Mouse (Mus musculus): ENCODE measurements around the gene Disc1. TPM values are rescaled to one million over a fixed set of nuclear protein-coding genes. Genes with fewer than 3 reads are reported as not detected.

Disc1 gene
- polyA plus RNA-seq, 1 experiment, result 1.5 TPM

DNA sequence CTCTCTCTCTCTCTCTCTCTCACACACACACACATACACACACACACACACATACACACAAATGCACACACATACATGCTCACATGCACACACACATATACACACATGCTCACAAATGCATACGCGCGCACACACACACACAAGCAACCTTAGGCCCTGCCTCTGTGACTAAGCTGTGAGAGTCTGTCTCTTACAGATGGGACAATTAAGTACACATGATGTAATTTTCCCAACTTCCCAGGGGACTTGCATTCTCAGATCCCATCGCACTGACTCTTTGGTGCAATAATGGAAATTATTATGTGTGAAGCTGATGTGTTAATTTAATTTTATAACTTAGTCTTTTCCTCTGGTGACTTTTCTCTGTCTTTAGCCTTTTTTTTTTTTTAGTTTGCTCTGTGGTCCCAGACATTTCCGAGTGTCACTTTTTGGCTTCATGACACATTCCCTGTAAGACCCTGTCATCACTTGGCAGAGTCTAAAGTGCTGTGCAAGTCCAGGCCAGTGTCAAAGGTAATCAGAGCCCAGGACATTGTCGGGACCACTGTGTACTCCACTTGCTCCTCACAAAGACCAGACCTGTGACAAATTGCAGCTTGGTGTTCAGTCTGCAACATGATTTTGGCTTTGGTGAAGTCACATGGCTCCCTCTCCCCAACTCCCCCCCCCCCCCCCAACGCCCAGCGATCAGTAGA lies 205.0 kb downstream of the Disc1 start:
- WGBS, result 70% methylated on average over 8 of the region's 8 CpGs

DNA sequence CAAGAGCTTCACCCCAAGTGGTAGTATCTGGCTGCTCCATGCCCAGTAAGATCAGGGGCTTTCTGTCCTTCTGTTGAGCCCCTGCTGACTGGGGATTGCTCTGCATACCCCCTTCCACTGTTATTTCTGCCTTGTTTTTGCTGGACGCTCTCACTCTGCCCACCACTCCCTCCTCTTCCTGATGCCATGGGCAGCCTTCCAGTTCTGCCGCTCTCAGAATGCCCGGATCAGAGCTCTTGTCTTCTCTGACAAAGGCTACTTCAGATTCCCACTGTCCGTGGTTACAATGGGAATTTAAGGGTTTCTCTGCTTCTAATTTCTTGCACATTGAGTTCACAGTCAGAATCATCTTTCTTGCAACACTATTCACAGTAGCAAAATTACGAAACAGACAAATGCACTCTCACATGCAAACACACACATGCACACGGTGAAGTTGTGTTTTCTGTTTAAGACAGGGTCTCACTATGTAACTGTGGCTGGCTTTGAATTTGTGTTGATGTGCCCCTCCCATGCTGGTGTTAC lies 214.2 kb downstream of the Disc1 start:
- 65% methylated on average over 6 of the region's 6 CpGs for WGBS
- no peak overlapping the region for H3K27ac ChIP-seq (ENCODE audit: control insufficient read depth, insufficient read depth, low read depth, low read length, poor library complexity)
- TF ChIP-seq POLR2A (IDR thresholded peaks at IDR 0.05; ENCODE audit: borderline replicate concordance, control insufficient read depth, low read depth, low read length) (no peak), CTCF (IDR thresholded peaks at IDR 0.05; ENCODE audit: control insufficient read depth, insufficient read depth, low read length) (no peak)

More for the DNA sequence above, 205.0 kb downstream of the Disc1 start:
- no peak for TF ChIP-seq CTCF (IDR thresholded peaks at IDR 0.05; ENCODE audit: control insufficient read depth, insufficient read depth, low read length)
- TF ChIP-seq POLR2A (IDR thresholded peaks at IDR 0.05; ENCODE audit: borderline replicate concordance, control insufficient read depth, low read depth, low read length), result no peak
- no peak overlapping the region for H3K4me3 ChIP-seq (replicated peaks; ENCODE audit: control insufficient read depth, low read depth, low read length)
- H3K27ac ChIP-seq (ENCODE audit: control insufficient read depth, insufficient read depth, low read depth, low read length, poor library complexity), result no peak overlapping the region
- H3K4me1 ChIP-seq (ENCODE audit: control insufficient read depth, insufficient read depth, low read length), result no peaks in the 10 kb centered on the region

DNA sequence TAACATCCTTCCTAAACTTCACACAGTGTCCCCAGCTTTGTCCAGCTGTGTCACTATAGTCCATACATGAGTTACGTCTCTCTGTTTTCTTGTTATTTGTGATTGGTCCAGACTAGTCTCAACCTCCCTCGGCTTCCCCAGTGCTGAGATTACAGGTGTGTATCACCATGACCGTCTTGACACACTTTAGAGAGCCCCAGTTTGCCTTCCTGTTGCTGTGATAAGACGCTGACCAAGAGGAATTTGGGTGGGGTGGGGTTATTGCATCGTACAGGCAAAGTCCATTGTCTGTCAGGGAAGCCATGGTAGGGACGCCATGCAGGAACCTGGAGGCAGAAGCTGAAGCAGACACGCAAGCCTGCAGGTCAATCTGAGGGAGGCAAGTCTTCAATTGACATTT lies 216.3 kb downstream of the Disc1 start:
- Histone ChIP-seq H3K4me1 (ENCODE audit: control insufficient read depth, insufficient read depth, low read length) (no peaks in the 10 kb centered on the region), H3K4me3 (replicated peaks; ENCODE audit: control insufficient read depth, low read depth, low read length) (no peak overlapping the region), H3K27ac (ENCODE audit: control insufficient read depth, insufficient read depth, low read depth, low read length, poor library complexity) (no peak overlapping the region)
- WGBS, result 67% methylated on average over 7 of the region's 7 CpGs
- TF ChIP-seq CTCF (IDR thresholded peaks at IDR 0.05; ENCODE audit: control insufficient read depth, insufficient read depth, low read length), result no peak

More for the DNA sequence above, 214.2 kb downstream of the Disc1 start:
- no peak overlapping the region for H3K4me3 ChIP-seq (replicated peaks; ENCODE audit: control insufficient read depth, low read depth, low read length)
- no peaks in the 10 kb centered on the region for H3K4me1 ChIP-seq (ENCODE audit: control insufficient read depth, insufficient read depth, low read length)

DNA sequence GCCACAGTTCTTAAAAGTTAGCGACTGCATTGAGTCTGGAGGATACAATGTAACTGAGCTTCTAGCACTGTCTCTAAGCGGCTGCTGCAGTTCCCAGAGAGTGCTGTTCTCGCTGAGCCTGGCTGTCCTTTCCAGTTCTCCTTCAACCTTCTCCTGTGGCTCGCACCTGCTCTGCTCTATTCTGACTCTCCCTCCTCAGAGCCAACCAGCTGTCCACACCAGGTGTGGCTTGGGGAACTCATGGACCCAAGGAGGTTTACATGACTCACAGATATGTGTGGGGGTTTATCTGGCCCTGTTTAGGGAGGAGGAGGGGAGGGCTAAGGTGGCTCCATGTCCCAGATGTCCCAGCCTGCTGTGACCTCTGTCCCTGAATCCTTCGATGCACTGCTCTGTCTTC lies 217.4 kb downstream of the Disc1 start:
- H3K27ac ChIP-seq (ENCODE audit: control insufficient read depth, insufficient read depth, low read depth, low read length, poor library complexity), result no peak overlapping the region
- H3K4me3 ChIP-seq (replicated peaks; ENCODE audit: control insufficient read depth, low read depth, low read length), result no peak overlapping the region
- WGBS, result 76% methylated on average over 5 of the region's 5 CpGs
- no peaks in the 10 kb centered on the region for H3K4me1 ChIP-seq (ENCODE audit: control insufficient read depth, insufficient read depth, low read length)
- TF ChIP-seq CTCF (IDR thresholded peaks at IDR 0.05; ENCODE audit: control insufficient read depth, insufficient read depth, low read length) (no peak), POLR2A (IDR thresholded peaks at IDR 0.05; ENCODE audit: borderline replicate concordance, control insufficient read depth, low read depth, low read length) (no peak)

GRCm38 (mm10) chr8:125272089-125272866 lies 218.3 kb downstream of the Disc1 start:
- no peak for TF ChIP-seq POLR2A (IDR thresholded peaks at IDR 0.05; ENCODE audit: borderline replicate concordance, control insufficient read depth, low read depth, low read length)
- no peak for TF ChIP-seq CTCF (IDR thresholded peaks at IDR 0.05; ENCODE audit: control insufficient read depth, insufficient read depth, low read length)
- H3K4me3 ChIP-seq (replicated peaks; ENCODE audit: control insufficient read depth, low read depth, low read length), result no peak overlapping the region
- H3K4me1 ChIP-seq (ENCODE audit: control insufficient read depth, insufficient read depth, low read length), result no peaks in the 10 kb centered on the region
- H3K27ac ChIP-seq (ENCODE audit: control insufficient read depth, insufficient read depth, low read depth, low read length, poor library complexity), result no peak overlapping the region
- WGBS, result 63% methylated on average over 13 of the region's 13 CpGs

- WGBS, result 71% methylated on average over 11 of the region's 11 CpGs
- Histone ChIP-seq H3K4me3 (replicated peaks; ENCODE audit: control insufficient read depth, low read depth, low read length) (no peak overlapping the region), H3K4me1 (ENCODE audit: control insufficient read depth, insufficient read depth, low read length) (no peaks in the 10 kb centered on the region), H3K27ac (ENCODE audit: control insufficient read depth, insufficient read depth, low read depth, low read length, poor library complexity) (no peak overlapping the region)
- no peak for TF ChIP-seq CTCF (IDR thresholded peaks at IDR 0.05; ENCODE audit: control insufficient read depth, insufficient read depth, low read length)
- no peak for TF ChIP-seq POLR2A (IDR thresholded peaks at IDR 0.05; ENCODE audit: borderline replicate concordance, control insufficient read depth, low read depth, low read length)
Observed at GRCm38 (mm10) chr8:125277071-125277682, 223.2 kb downstream of the Disc1 start.

DNA sequence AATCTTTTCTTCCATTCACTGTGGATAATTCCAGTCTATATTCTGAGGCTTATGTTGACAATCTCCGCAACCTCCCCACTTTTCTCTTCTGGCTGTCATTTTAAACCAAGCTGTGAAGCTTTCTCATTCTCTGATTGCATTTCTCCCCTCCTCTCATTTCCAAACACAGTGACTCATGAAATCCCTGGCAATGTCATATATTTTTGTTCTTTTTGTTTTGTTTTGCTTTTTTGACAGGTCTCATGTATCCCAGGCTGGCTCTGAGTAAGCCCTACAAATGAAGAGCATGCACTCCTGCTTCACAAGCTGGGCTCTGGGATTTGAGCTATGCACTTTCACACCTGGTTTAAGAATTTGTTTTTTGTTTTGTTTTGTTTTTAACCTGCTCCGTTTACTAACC lies 225.2 kb downstream of the Disc1 start:
- H3K4me1 ChIP-seq (ENCODE audit: control insufficient read depth, insufficient read depth, low read length), result no peaks in the 10 kb centered on the region
- no peak for TF ChIP-seq CTCF (IDR thresholded peaks at IDR 0.05; ENCODE audit: control insufficient read depth, insufficient read depth, low read length)
- TF ChIP-seq POLR2A (IDR thresholded peaks at IDR 0.05; ENCODE audit: borderline replicate concordance, control insufficient read depth, low read depth, low read length), result no peak
- WGBS, result 79% methylated on average over 2 of the region's 2 CpGs
- H3K27ac ChIP-seq (ENCODE audit: control insufficient read depth, insufficient read depth, low read depth, low read length, poor library complexity), result no peak overlapping the region
- H3K4me3 ChIP-seq (replicated peaks; ENCODE audit: control insufficient read depth, low read depth, low read length), result no peak overlapping the region

DNA sequence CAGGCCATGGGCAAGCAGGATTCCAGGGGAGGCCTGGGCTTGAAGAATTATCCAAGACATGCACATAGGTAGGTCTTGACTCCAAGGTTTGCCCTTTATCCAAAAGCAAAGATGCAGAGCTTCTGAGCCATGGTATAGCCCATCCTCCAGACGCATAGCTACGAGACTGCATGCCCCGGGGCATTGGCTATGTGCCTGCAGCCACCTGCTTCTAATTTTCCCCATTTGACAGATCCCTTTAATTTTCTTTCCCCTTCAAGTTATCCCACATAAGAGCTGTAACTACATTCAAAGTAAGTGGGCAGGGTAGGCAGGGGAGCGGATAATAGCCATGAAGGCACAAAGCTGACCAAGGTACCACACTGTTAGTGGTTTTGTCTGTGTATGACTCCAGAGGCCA lies 225.9 kb downstream of the Disc1 start:
- Histone ChIP-seq H3K4me3 (replicated peaks; ENCODE audit: control insufficient read depth, low read depth, low read length) (no peak overlapping the region), H3K4me1 (ENCODE audit: control insufficient read depth, insufficient read depth, low read length) (no peaks in the 10 kb centered on the region), H3K27ac (ENCODE audit: control insufficient read depth, insufficient read depth, low read depth, low read length, poor library complexity) (no peak overlapping the region)
- 87% methylated on average over 4 of the region's 4 CpGs for WGBS
- TF ChIP-seq CTCF (IDR thresholded peaks at IDR 0.05; ENCODE audit: control insufficient read depth, insufficient read depth, low read length), result no peak
- no peak for TF ChIP-seq POLR2A (IDR thresholded peaks at IDR 0.05; ENCODE audit: borderline replicate concordance, control insufficient read depth, low read depth, low read length)
